Comparison of ENCODE assay signal across 11 mouse cellular contexts in genomic region chr19:43387071-43387770, GRCm38 (mm10). TPM values are rescaled to one million over a fixed set of nuclear protein-coding genes. Genes with fewer than 3 reads are reported as not detected.
DNase-seq lines count a peak whose midpoint lies in the region; ATAC-seq lines count a peak whose summit lies in the region.
"Had no signal": no experiment of that assay in that cellular context is flagged by ENCODE, and none has a peak within 500 bp of the region (broad histone marks: within the 10 kb centered on the region; RNA-seq: fewer than 3 reads in every experiment).

No protein-coding gene starts in this region.

- H3K4me1 ChIP-seq in kidney, embryonic 15.5 days, result peaks cover 25% of the 10 kb centered on the region
- peaks cover 9% of the 10 kb centered on the region for H3K4me1 ChIP-seq in forebrain, embryonic 11.5 days (replicated peaks; ENCODE audit: control insufficient read depth, insufficient read depth, low read length)
- H3K4me1 ChIP-seq in limb, embryonic 10.5 days, result peaks cover 62% of the 10 kb centered on the region

- H3K27me3 ChIP-seq in kidney, embryonic 15.5 days, result peaks cover 81% of the 10 kb centered on the region
- H3K27me3 ChIP-seq in forebrain, embryonic 11.5 days (ENCODE audit: control insufficient read depth, insufficient read depth, low read length), result peaks cover 53% of the 10 kb centered on the region
- H3K27me3 ChIP-seq in limb, embryonic 10.5 days (ENCODE audit: low read depth, poor library complexity, severe bottlenecking), result peaks cover 50% of the 10 kb centered on the region

- peak overlapping the region; percentile 52 for H3K4me2 ChIP-seq in kidney, embryonic 15.5 days
- H3K4me2 ChIP-seq in forebrain, embryonic 11.5 days (ENCODE audit: low read depth, low read length, severe bottlenecking), result peak overlapping the region; percentile 56

- H3K9me3 ChIP-seq in kidney, embryonic 15.5 days (replicated peaks), result no peaks in the 10 kb centered on the region
- no peaks in the 10 kb centered on the region for H3K9me3 ChIP-seq in forebrain, embryonic 11.5 days (ENCODE audit: control insufficient read depth, low read length)
- no peaks in the 10 kb centered on the region for H3K9me3 ChIP-seq in limb, embryonic 10.5 days (replicated peaks)

- no peaks in the 10 kb centered on the region for H3K36me3 ChIP-seq in kidney, embryonic 15.5 days
- H3K36me3 ChIP-seq in forebrain, embryonic 11.5 days (ENCODE audit: control insufficient read depth, insufficient read depth, low read length), result no peaks in the 10 kb centered on the region
- H3K36me3 ChIP-seq in limb, embryonic 10.5 days, result no peaks in the 10 kb centered on the region

- no peak overlapping the region for H3K27ac ChIP-seq in kidney, embryonic 15.5 days
- no peak overlapping the region for H3K27ac ChIP-seq in forebrain, embryonic 11.5 days (ENCODE audit: low read depth, low read length)
- peak overlapping the region; percentile 82 for H3K27ac ChIP-seq in limb, embryonic 10.5 days

- H3K4me3 ChIP-seq in kidney, embryonic 15.5 days (replicated peaks), result peak overlapping the region; percentile 42
- H3K4me3 ChIP-seq in forebrain, embryonic 11.5 days (ENCODE audit: low read depth, low read length), result peak overlapping the region; percentile 32; the same call in 1 of the 2 replicates
- peak overlapping the region; percentile 57 for H3K4me3 ChIP-seq in limb, embryonic 10.5 days

- ATAC-seq in kidney, embryonic 15.5 days (replicated peaks; ENCODE audit: low FRiP score), result no peak
- ATAC-seq in forebrain, embryonic 11.5 days (replicated peaks; ENCODE audit: low FRiP score), result no peak

- H3K9ac ChIP-seq in kidney, embryonic 15.5 days, result no peak overlapping the region
- H3K9ac ChIP-seq in forebrain, embryonic 11.5 days (ENCODE audit: low read length), result no peak overlapping the region

- no peak for DNase-seq in kidney, adult 9 months
- no peak for DNase-seq in forebrain, embryonic 11.5 days (ENCODE audit: low spot score)
- peak; percentile 37 for DNase-seq in limb, embryonic 10.5 days (ENCODE audit: low spot score)
- peak; percentile 16 for DNase-seq in retina, embryonic 14.5 days (ENCODE audit: low spot score)
- no peak for DNase-seq in gastrocnemius, postnatal 10 days
- DNase-seq in gastrocnemius, postnatal 36 days, result no peak
- DNase-seq in natural killer cell, adult 2 months (ENCODE audit: low spot score in 2 of 2), result no peak
- DNase-seq: kidney, adult 2 months; lung, adult 18-20 months had no signal

- intact Hi-C loops in gastrocnemius, postnatal 36 days (cut with DNase I), result no loop called here

- WGBS in kidney, embryonic 15.5 days, result 3% methylated on average over 14 of the region's 14 CpGs
- 2% methylated on average over 14 of the region's 14 CpGs for WGBS in forebrain, embryonic 11.5 days
- 1% methylated on average over 14 of the region's 14 CpGs for WGBS in limb, embryonic 10.5 days

RNA-seq across cellular contexts. Expression of gene Hpse2, which starts 0.9 kb away (rescaled TPM):
- 0.49 and 1.8 TPM in 2 replicates for polyA plus RNA-seq in kidney, embryonic 15.5 days (2015; fragmentation: Nextera tagmentation; extraction: Ambion mirVana)
- polyA plus RNA-seq in forebrain, embryonic 11.5 days (2014; fragmentation: Nextera tagmentation; extraction: Ambion mirVana), result 1.2 and 1.7 TPM in 2 replicates
- polyA plus RNA-seq in limb, embryonic 10.5 days (2016; fragmentation: Nextera tagmentation; extraction: Ambion mirVana), result 2.8 and 6.0 TPM in 2 replicates
- under 1 TPM; 0.09 to 0.16 TPM for total RNA-seq in gastrocnemius, postnatal 10 days (2021)
- not detected for total RNA-seq in gastrocnemius, postnatal 36 days (2021)
- total RNA-seq: adrenal gland, postnatal 36 days had no signal

RNA-seq across cellular contexts. Expression of gene Cnnm1, which starts 53.0 kb away (rescaled TPM):
- 0.19 TPM in 2 replicates for polyA plus RNA-seq in kidney, embryonic 15.5 days (2015; fragmentation: Nextera tagmentation; extraction: Ambion mirVana)
- polyA plus RNA-seq in forebrain, embryonic 11.5 days (2014; fragmentation: Nextera tagmentation; extraction: Ambion mirVana), result 0.35 and 0.37 TPM in 2 replicates
- 0.13 and 0.20 TPM in 2 replicates for polyA plus RNA-seq in limb, embryonic 10.5 days (2016; fragmentation: Nextera tagmentation; extraction: Ambion mirVana)
- total RNA-seq in gastrocnemius, postnatal 10 days (2021), result under 1 TPM; 0.28 to 0.29 TPM
- not detected for total RNA-seq in gastrocnemius, postnatal 36 days (2021)

Comparison
In these comparisons a context has a peak if more than half of its experiments do, and no peak if none do; other contexts are left out.
1. DNase-seq: peak in limb, embryonic 10.5 days (single experiment) and retina, embryonic 14.5 days (single experiment); none in kidney, adult 9 months (single experiment), forebrain, embryonic 11.5 days (single experiment), gastrocnemius, postnatal 10 days (single experiment), gastrocnemius, postnatal 36 days (0 of 2) and natural killer cell, adult 2 months (0 of 2).
2. Peak in every context shown above with its lines, with median percentiles within 50 percentile points of each other: H3K4me3 ChIP-seq.